Mouse (Mus musculus): ENCODE measurements around the gene Rbl2. TPM values are rescaled to one million over a fixed set of nuclear protein-coding genes. Genes with fewer than 3 reads are reported as not detected.

Rbl2 gene
- polyA plus RNA-seq (2021) = 52.7 TPM

GRCm38 (mm10) chr8:91069834-91070233 lies at the start of gene Rbl2:
Gene Rbl2, plus strand, starts transcription at chr8:91070057.
- H3K27me3 ChIP-seq = no peaks in the 10 kb centered on the region
- no peak for TF ChIP-seq CTCF (IDR thresholded peaks at IDR 0.05)
- CTCF ChIA-PET = interaction anchor here (1.0 to 1.1 kb wide), 3 partner anchors 48 to 199 kb away, joined by 3 read pairs; no protein-coding TSS in a partner anchor
- in situ Hi-C loops (cut with MboI; ENCODE audit: low pct_unique_long_range_greater_than_20kb) = no loop called here
- ATAC-seq (peak; percentile 83), DNase-seq (ENCODE audit: low read depth, low spot score) (no peak)
- POLR2A ChIA-PET = interaction anchor here (0.9 to 1.2 kb wide), 3 partner anchors 9 to 85 kb away, joined by 3 to 4 read pairs (median 3); no protein-coding TSS in a partner anchor

DNA sequence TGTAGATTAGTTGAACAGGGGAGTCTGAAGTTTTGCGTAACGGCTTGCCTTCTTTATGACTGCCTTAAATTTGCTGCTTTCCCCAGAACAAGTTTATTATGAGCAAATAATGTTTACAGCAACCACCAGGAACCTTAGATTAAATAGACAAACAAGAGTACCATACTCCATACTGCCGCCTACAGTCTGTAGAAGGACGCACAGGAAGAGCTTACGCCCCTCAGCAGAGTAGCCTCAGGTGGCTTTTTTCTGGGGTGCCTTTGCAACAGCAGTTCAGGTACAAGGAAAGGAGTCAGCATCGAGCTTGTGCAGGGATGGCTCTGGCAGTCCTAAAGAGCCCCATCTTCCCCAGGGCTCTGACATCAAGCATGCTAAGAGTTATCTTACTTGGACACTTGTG lies 35.4 kb upstream of the Rbl2 start:
- ChIA-PET CTCF (interaction anchor here (1.0 to 1.6 kb wide), 2 partner anchors 9 to 24 kb away, joined by 3 to 4 read pairs; no protein-coding TSS in a partner anchor), POLR2A (interaction anchor here (1.1 kb wide), 1 partner anchor 38 kb away, joined by 3 read pairs; no protein-coding TSS in a partner anchor)
- no peaks in the 10 kb centered on the region for H3K27me3 ChIP-seq
- in situ Hi-C loops (cut with MboI; ENCODE audit: low pct_unique_long_range_greater_than_20kb) = no loop called here
- DNase-seq (ENCODE audit: low read depth, low spot score) (no peak), ATAC-seq (no peak)
- TF ChIP-seq CTCF (IDR thresholded peaks at IDR 0.05) = peak; percentile 54

- in situ Hi-C loops (cut with MboI; ENCODE audit: low pct_unique_long_range_greater_than_20kb) = no loop called here
- no peaks in the 10 kb centered on the region for H3K27me3 ChIP-seq
- ATAC-seq (no peak), DNase-seq (ENCODE audit: low read depth, low spot score) (no peak)
- POLR2A ChIA-PET = no interaction called here
- CTCF ChIA-PET = no interaction called here
- TF ChIP-seq CTCF (IDR thresholded peaks at IDR 0.05) = no peak
These were observed 33.0 kb upstream of the Rbl2 start for GRCm38 (mm10) chr8:91036905-91037304.

DNA sequence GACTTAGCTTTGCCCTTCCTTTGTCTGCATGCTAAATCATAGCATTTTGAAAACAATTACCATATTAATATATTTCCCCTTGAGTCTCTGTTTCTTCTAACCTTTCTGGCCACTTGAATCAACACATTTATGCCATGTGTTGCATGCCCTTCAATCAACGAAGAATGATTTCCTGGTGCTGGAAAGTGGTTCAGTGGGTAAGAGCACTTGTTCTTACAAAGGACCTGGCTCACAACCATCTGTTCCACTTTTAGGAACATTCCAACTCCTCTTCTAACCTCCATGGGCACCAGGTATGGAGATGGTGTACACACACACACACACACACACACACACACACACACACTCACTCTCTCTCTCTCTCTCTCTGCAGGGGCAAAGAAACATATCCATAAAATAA lies 31.2 kb upstream of the Rbl2 start:
- POLR2A ChIA-PET = no interaction called here
- in situ Hi-C loops (cut with MboI; ENCODE audit: low pct_unique_long_range_greater_than_20kb) = no loop called here
- CTCF ChIA-PET = no interaction called here
- TF ChIP-seq CTCF (IDR thresholded peaks at IDR 0.05) = no peak
- H3K27me3 ChIP-seq = no peaks in the 10 kb centered on the region
- no peak for DNase-seq (ENCODE audit: low read depth, low spot score)
- ATAC-seq = no peak

DNA sequence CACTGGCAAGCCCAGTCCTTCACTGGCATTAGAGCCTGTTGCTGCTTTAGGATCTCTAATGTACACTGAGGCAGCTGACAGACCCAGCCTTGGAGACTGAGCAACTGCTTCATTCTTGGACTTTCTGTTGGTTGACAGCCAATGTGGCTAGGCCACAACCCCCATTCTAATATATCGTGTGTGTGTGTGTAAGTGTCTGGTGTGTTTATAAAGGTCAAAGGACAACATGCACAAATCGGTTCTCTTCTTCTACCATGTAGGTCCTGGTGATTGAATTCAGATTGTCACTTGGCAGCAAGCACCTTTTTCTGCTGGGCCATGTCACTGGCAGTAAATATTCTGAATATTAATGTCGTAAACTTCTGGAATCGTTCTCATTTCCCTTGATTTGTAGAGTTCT lies 23.5 kb upstream of the Rbl2 start:
- CTCF ChIA-PET = no interaction called here
- POLR2A ChIA-PET = no interaction called here
- DNase-seq (ENCODE audit: low read depth, low spot score) (no peak), ATAC-seq (no peak)
- in situ Hi-C loops (cut with MboI; ENCODE audit: low pct_unique_long_range_greater_than_20kb) = no loop called here
- TF ChIP-seq CTCF (IDR thresholded peaks at IDR 0.05) = no peak
- H3K27me3 ChIP-seq = no peaks in the 10 kb centered on the region

DNA sequence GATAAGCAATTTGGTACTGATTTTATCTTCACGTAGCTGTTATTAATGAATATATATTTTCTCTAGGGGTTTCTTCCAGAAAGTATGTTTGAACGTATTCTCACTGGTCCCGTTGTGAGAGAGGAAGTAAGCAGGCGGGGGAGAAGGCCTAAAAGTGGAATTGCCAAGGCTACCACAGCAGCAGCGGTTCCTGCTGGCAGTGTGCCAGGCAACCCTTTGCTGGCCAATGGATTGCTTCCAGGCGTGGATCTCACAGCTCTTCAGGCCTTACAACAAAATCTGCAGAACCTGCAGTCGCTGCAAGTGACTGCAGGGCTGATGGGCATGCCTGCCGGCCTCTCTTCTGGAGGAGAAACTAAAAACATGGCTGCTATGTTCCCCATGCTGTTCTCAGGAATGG lies 18.8 kb upstream of the Rbl2 start:
- DNase-seq (ENCODE audit: low read depth, low spot score) = no peak
- POLR2A ChIA-PET = no interaction called here
- no peak for ATAC-seq
- TF ChIP-seq CTCF (IDR thresholded peaks at IDR 0.05) = no peak
- CTCF ChIA-PET = no interaction called here
- in situ Hi-C loops (cut with MboI; ENCODE audit: low pct_unique_long_range_greater_than_20kb) = no loop called here
- no peaks in the 10 kb centered on the region for H3K27me3 ChIP-seq

GRCm38 (mm10) chr8:91054418-91054817 lies 15.4 kb upstream of the Rbl2 start:
- DNase-seq (ENCODE audit: low read depth, low spot score) (no peak), ATAC-seq (no peak)
- in situ Hi-C loops (cut with MboI; ENCODE audit: low pct_unique_long_range_greater_than_20kb) = no loop called here
- TF ChIP-seq CTCF (IDR thresholded peaks at IDR 0.05) = no peak
- ChIA-PET POLR2A (no interaction called here), CTCF (no interaction called here)
- no peaks in the 10 kb centered on the region for H3K27me3 ChIP-seq

DNA sequence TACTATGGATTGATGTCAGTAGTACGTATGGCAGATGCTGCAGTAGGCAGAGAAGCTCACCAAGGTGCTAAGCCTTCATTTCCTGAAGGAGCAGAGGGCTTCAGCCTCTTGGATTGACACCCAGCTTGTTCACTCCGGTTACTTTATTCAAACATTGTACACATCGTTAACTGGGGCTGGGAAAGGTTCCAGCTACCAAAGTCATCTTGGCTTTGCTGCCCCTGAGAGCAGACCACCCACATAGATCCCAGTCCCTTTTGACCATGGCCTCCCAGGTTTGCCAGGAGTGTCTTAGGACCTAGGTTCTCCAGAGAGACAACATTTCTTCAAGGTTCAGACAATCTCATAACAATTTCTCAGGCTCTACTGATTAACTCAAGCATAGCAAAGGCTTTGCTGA lies 13.0 kb upstream of the Rbl2 start:
- H3K27me3 ChIP-seq = no peaks in the 10 kb centered on the region
- in situ Hi-C loops (cut with MboI; ENCODE audit: low pct_unique_long_range_greater_than_20kb) = no loop called here
- no peak for TF ChIP-seq CTCF (IDR thresholded peaks at IDR 0.05)
- ATAC-seq (peak; percentile 39), DNase-seq (ENCODE audit: low read depth, low spot score) (no peak)
- ChIA-PET POLR2A (no interaction called here), CTCF (interaction anchor here (1.1 kb wide), 2 partner anchors 8 to 186 kb away, joined by 3 to 4 read pairs; no protein-coding TSS in a partner anchor)

DNA sequence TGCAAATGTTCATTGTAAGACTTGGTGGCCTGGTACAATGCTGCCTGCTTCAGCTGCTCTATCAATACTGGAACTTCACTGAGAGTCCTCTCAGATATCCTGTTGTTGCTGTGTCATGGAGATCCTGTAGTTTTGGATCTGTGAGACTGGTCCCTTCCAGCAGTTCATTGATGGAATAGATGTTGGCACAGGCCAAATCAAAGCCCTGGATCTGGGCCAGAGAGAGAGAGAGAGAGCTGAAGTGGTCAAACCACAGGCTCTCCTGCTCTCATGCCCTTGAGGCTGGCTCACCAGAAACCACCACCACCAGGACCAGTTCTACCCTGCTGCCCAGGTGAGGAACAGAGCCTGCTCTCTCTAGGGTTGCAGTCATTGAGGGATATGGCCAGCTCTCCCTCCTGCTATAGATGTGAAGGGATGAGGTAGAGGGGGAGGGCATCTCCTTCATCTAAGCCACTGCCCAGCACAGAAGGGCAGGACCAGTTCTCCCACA lies 10.7 kb upstream of the Rbl2 start:
- TF ChIP-seq CTCF (IDR thresholded peaks at IDR 0.05) = no peak
- in situ Hi-C loops (cut with MboI; ENCODE audit: low pct_unique_long_range_greater_than_20kb) = no loop called here
- CTCF ChIA-PET = interaction anchor here (1.5 kb wide), 1 partner anchor 25 kb away, joined by 4 read pairs; no protein-coding TSS in a partner anchor
- POLR2A ChIA-PET = no interaction called here
- DNase-seq (ENCODE audit: low read depth, low spot score) = no peak
- peak; percentile 51 for ATAC-seq
- no peaks in the 10 kb centered on the region for H3K27me3 ChIP-seq

DNA sequence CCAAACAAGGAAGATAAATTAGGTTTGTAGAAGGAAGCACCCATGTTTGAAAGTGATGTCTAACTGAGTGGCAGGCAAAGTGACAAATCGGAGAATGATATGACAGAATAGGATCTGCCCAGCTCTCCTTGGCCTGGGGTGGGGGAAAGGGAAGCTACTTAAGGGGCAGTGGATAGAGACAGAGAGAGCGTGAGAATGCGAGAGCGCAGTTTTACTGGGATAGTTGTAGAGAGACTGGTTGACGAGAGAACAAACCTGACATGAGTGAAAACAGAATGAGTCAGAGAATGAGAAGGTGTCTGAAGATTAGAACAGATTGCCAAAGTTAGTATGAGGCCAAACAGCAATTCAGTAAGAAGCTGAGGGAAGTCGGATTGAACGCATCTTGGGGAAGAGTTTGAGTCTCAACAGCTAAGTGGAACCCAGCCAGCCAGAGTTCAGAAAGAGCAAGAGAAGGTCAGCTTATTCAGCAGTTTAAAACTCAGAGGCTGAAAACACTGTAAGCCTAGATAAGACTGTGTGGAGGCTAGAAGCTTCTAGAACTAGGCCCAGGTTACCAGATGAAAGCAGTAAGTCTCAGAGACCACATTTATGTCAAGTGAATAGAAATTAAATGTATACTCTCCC lies 9.9 kb upstream of the Rbl2 start:
- H3K27me3 ChIP-seq = no peaks in the 10 kb centered on the region
- CTCF ChIA-PET = no interaction called here
- POLR2A ChIA-PET = no interaction called here
- in situ Hi-C loops (cut with MboI; ENCODE audit: low pct_unique_long_range_greater_than_20kb) = no loop called here
- DNase-seq (ENCODE audit: low read depth, low spot score) (no peak), ATAC-seq (no peak)
- no peak for TF ChIP-seq CTCF (IDR thresholded peaks at IDR 0.05)

GRCm38 (mm10) chr8:91060555-91061471 lies 9.0 kb upstream of the Rbl2 start:
- POLR2A ChIA-PET = no interaction called here
- in situ Hi-C loops (cut with MboI; ENCODE audit: low pct_unique_long_range_greater_than_20kb) = no loop called here
- no peak for TF ChIP-seq CTCF (IDR thresholded peaks at IDR 0.05)
- ATAC-seq (no peak), DNase-seq (ENCODE audit: low read depth, low spot score) (no peak)
- CTCF ChIA-PET = no interaction called here
- H3K27me3 ChIP-seq = no peaks in the 10 kb centered on the region

Measured in Patski (cell line).